Mouse (Mus musculus) E14TG2a.4 (cell line): ENCODE results near the gene Bmp6.
A peak's percentile ranks its signal among the peaks of the same experiment; 100 is the strongest.

Experiments used
- H3K27me3 ChIP-seq: 2 replicates; pipeline ENCODE4 v1.6.1; 2014; ENCODE audit warnings: low read length, control low read depth; ENCODE audit not compliant: insufficient read depth
- H3K36me3 ChIP-seq: 2 replicates; pipeline ENCODE4 v1.6.1; 2014; ENCODE audit warnings: low read length, control low read depth; ENCODE audit not compliant: insufficient read depth
- H3K4me1 ChIP-seq: replicated peaks from 2 replicates; pipeline ENCODE4 v1.6.1; 2014; ENCODE audit warnings: low read depth, low read length, control low read depth
- H3K4me3 ChIP-seq: replicated peaks from 2 replicates; pipeline ENCODE4 v1.5.1; 2014; ENCODE audit warnings: mild to moderate bottlenecking, low read length
- H3K9me3 ChIP-seq: 2 replicates; pipeline ENCODE4 v1.6.1; 2014; ENCODE audit warnings: low read length, control low read depth
- CTCF ChIP-seq: conservative IDR thresholded peaks from 2 replicates; pipeline ENCODE4 v1.5.1; 2014; ENCODE audit warnings: low read length
- NANOG ChIP-seq: IDR thresholded peaks from 2 replicates; pipeline ENCODE4 v1.6.1; 2014; ENCODE audit warnings: borderline replicate concordance, low read length, mixed read lengths
- POU5F1 ChIP-seq: IDR thresholded peaks from 2 replicates; pipeline ENCODE4 v1.6.1; 2014; ENCODE audit warnings: low read length, borderline replicate concordance

Gene Bmp6

GRCm38 (mm10) chr13:38520299-38520698 is 175.4 kb downstream of the Bmp6 start:
- no peak overlapping the region for H3K4me3 ChIP-seq
- H3K27me3 ChIP-seq, result no peaks in the 10 kb centered on the region
- TF ChIP-seq CTCF (no peak), NANOG (no peak), POU5F1 (no peak)
- peaks cover 16% of the 10 kb centered on the region; the same call in 1 of the 2 replicates for H3K4me1 ChIP-seq
- peaks cover 95% of the 10 kb centered on the region for H3K36me3 ChIP-seq
- H3K9me3 ChIP-seq, result no peaks in the 10 kb centered on the region

- Histone ChIP-seq H3K4me1 (peaks cover 14% of the 10 kb centered on the region), H3K4me3 (no peak overlapping the region)
- TF ChIP-seq POU5F1 (no peak), CTCF (no peak), NANOG (no peak)
Measured at GRCm38 (mm10) chr13:38522056-38522654, 177.2 kb downstream of the Bmp6 start.

GRCm38 (mm10) chr13:38523231-38523630 is 178.3 kb downstream of the Bmp6 start:
- H3K36me3 ChIP-seq, result peaks cover 70% of the 10 kb centered on the region
- no peaks in the 10 kb centered on the region for H3K27me3 ChIP-seq
- H3K4me1 ChIP-seq, result peaks cover 18% of the 10 kb centered on the region
- no peak overlapping the region for H3K4me3 ChIP-seq
- TF ChIP-seq CTCF (no peak), NANOG (no peak), POU5F1 (no peak)
- no peaks in the 10 kb centered on the region for H3K9me3 ChIP-seq

More at GRCm38 (mm10) chr13:38522056-38522654, 177.2 kb downstream of the Bmp6 start:
- Histone ChIP-seq H3K27me3 (no peaks in the 10 kb centered on the region), H3K36me3 (peaks cover 81% of the 10 kb centered on the region), H3K9me3 (no peaks in the 10 kb centered on the region)

DNA sequence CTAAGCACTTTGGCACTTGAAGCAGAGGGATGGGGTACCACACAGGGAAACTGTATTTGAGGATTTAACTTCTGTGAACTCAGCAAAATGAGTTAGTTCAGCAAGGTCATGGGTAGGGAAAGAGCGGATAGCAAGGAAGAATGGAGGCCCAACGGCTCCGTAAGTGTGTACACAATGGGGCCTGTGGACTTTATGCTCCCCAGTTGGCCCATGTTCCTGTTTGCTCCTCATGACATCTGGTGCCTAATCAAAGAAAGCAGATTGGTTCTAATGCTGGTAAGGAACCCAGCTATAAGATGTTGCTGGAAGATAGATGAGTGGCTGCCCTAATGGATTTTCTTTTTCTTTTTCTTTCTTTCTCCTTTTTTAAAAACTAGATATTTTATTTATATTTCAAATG is 180.4 kb downstream of the Bmp6 start:
- Histone ChIP-seq H3K4me1 (peaks cover 24% of the 10 kb centered on the region), H3K36me3 (peaks cover 50% of the 10 kb centered on the region), H3K9me3 (no peaks in the 10 kb centered on the region), H3K4me3 (no peak overlapping the region), H3K27me3 (peaks cover 16% of the 10 kb centered on the region)
- TF ChIP-seq POU5F1 (no peak), CTCF (no peak), NANOG (no peak)

- TF ChIP-seq CTCF (no peak), NANOG (no peak), POU5F1 (no peak)
- Histone ChIP-seq H3K9me3 (no peaks in the 10 kb centered on the region), H3K4me1 (peaks cover 24% of the 10 kb centered on the region), H3K4me3 (no peak overlapping the region), H3K36me3 (peaks cover 42% of the 10 kb centered on the region), H3K27me3 (peaks cover 25% of the 10 kb centered on the region)
Measured at GRCm38 (mm10) chr13:38526116-38526515, 181.2 kb downstream of the Bmp6 start.

DNA sequence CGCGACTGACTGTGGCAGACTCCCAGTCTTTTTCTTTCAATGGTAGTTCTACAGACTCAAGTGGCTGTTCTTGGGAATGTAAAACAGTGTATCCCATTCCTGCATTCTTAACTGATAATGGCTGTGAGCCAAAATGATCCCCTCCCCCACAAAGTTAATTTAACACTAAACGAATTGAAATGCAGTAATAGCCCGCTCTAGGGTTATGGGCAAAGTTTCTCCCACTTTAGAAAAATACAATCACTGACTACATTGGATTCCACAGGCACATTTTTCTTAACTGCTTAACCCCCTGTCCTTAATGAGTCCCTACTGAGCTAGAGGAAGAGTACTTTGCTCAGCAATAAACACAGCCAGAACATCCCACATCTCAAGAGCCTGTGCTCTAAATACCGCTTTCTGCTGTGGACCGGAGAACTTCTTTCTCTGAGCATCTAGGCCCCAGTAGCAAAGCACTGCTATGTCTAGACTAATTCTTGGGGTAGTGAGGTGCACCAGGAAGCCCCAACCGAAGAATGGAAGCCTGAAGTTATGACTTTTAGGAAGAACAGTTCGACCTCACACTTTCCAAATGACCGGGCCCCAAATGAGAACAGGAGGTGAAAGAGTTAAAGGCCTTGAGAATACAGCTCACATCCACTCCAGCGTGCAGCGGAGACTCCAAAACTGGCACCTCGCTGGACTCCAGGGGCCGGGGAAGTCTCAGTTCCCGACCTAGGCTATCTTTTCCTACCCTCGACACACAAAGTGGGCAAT is 182.3 kb downstream of the Bmp6 start:
- no peak for TF ChIP-seq POU5F1
- Histone ChIP-seq H3K4me1 (peaks cover 24% of the 10 kb centered on the region), H3K9me3 (no peaks in the 10 kb centered on the region), H3K4me3 (peak overlapping the region; percentile 97), H3K27me3 (peaks cover 30% of the 10 kb centered on the region), H3K36me3 (peaks cover 31% of the 10 kb centered on the region)

DNA sequence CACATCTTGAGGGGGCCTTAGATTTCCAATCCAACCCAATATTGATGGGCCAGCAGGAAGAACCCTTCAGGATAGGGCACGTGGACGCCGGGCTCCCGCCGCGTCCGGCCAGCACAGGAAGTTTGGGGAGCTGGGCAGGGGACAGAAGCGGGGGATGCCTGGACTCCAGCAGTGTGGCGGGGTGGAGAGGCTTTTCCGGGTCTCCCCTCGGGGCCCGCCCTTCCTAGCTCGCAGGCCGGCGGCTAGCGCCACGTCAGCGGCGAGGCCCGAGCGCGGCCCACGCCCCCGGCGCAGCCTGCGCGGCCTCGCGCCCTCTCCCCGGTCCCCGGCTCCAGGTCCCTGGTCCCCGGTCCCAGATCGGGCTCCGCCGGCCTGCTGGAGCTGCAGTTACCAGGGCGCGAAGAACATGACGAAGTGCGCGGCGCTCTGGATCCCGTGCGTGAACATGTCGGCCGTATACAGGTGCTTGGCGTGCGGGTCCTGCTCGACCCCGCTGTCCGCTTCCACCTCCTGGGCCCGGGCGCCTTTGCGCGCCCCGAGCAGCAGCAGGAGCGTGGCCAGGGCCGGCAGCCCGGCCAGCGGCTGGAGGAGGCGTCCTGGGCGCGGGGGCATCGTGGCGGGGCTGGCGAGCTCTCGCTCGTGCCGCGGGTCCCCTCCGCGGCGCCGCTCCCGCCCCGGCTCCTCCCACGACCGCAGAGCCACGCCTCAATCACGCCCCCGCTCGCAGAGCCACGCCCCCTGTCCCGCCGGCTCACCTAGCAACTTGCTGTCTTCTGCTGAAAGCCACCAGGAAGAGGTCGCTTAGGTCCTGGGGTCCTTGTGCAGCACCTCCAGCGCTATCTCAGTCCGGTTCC is 183.1 kb downstream of the Bmp6 start:
- Histone ChIP-seq H3K9me3 (no peaks in the 10 kb centered on the region), H3K27me3 (peaks cover 31% of the 10 kb centered on the region), H3K4me3 (peak overlapping the region; percentile 97), H3K4me1 (peaks cover 24% of the 10 kb centered on the region), H3K36me3 (peaks cover 23% of the 10 kb centered on the region)
- TF ChIP-seq CTCF (no peak), NANOG (no peak), POU5F1 (no peak)

- Histone ChIP-seq H3K36me3 (peaks cover 15% of the 10 kb centered on the region), H3K27me3 (peaks cover 38% of the 10 kb centered on the region), H3K4me1 (peaks cover 24% of the 10 kb centered on the region), H3K4me3 (peak within 1 kb of the TSS; percentile 97), H3K9me3 (no peaks in the 10 kb centered on the region)
- TF ChIP-seq POU5F1 (no peak), CTCF (no peak), NANOG (no peak)
Measured at GRCm38 (mm10) chr13:38528687-38529294, 183.9 kb downstream of the Bmp6 start, which contains the start of gene Txndc5. Gene Txndc5, minus strand, starts transcription at chr13:38528824.
